ENCODE assay signal across 19 mouse cellular contexts in genomic region chr1:135495048-135495447, GRCm38 (mm10).
"Had no signal": no experiment of that assay in that cellular context is flagged by ENCODE, and none has a peak within 500 bp of the region (broad histone marks: within the 10 kb centered on the region; RNA-seq: fewer than 3 reads in every experiment).

No protein-coding gene starts in this region.

- DNase-seq: liver, postnatal 0 days; lung, embryonic 14.5 days; lung, postnatal 10 days; lung, postnatal 4 days; midbrain, embryonic 14.5 days; retina, postnatal 1 day; right cerebral cortex, adult 18-20 months; right cerebral cortex, postnatal 25 days; right cerebral cortex, postnatal 4 days; spleen, adult 18-20 months; thymus, adult 18-20 months; thymus, postnatal 14 days; thymus, postnatal 36 days had no signal

- H3K9ac ChIP-seq: liver, postnatal 0 days; lung, embryonic 14.5 days; midbrain, embryonic 12.5 days; neural tube, embryonic 13.5 days; neural tube, embryonic 15.5 days had no signal

- H3K4me3 ChIP-seq: midbrain, embryonic 10.5 days; midbrain, embryonic 12.5 days; myocyte; neural tube, embryonic 13.5 days; neural tube, embryonic 15.5 days had no signal

- ATAC-seq: liver, postnatal 0 days; midbrain, embryonic 16.5 days had no signal

- H3K36me3 ChIP-seq: midbrain, embryonic 12.5 days; neural tube, embryonic 13.5 days; neural tube, embryonic 15.5 days had no signal

- H3K4me2 ChIP-seq: lung, embryonic 14.5 days; midbrain, embryonic 12.5 days; neural tube, embryonic 13.5 days; neural tube, embryonic 15.5 days had no signal

- H3K27me3 ChIP-seq: neural tube, embryonic 13.5 days; neural tube, embryonic 15.5 days had no signal

- H3K9me3 ChIP-seq: midbrain, embryonic 10.5 days; midbrain, embryonic 12.5 days; neural tube, embryonic 13.5 days; neural tube, embryonic 15.5 days had no signal

- H3K27ac ChIP-seq: midbrain, embryonic 10.5 days; midbrain, embryonic 12.5 days; neural tube, embryonic 13.5 days; neural tube, embryonic 15.5 days had no signal
